21 mouse cellular contexts compared by ENCODE assay signal in the genomic region with DNA sequence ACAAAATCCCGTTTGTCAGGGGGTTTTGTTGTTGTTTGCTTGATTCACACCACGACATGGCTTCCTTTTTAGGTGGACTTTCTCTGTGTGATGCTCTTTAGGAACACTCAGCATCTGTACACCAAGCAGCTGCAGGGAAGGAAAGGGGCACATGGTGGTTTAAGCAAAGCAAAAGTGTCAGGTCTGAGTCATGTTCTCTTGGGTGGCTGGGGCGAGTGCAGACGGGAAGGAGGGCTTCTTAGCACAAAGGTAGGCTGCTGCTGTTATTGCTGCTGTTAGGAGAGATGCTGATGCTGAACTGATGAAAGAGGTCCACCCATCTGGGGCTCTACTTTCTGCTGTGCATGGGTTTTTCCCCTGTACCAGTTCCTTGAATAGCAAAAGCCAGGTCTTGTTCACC. TPM values are rescaled to one million over a fixed set of nuclear protein-coding genes. Genes with fewer than 3 reads are reported as not detected.
"Had no signal": no experiment of that assay in that cellular context is flagged by ENCODE, and none has a peak within 500 bp of the region (broad histone marks: within the 10 kb centered on the region; RNA-seq: fewer than 3 reads in every experiment).

No protein-coding gene starts in this region.

- H3K27ac ChIP-seq: liver, embryonic 15.5 days; lung, embryonic 15.5 days; macrophage; midbrain, embryonic 13.5 days; neural tube, embryonic 12.5 days; stomach, embryonic 15.5 days; stomach, postnatal 0 days had no signal

- H3K9me3 ChIP-seq: liver, embryonic 15.5 days; lung, embryonic 15.5 days; megakaryocyte, embryonic 14.5 days; midbrain, embryonic 13.5 days; neural tube, embryonic 12.5 days; stomach, embryonic 15.5 days had no signal

- H3K9ac ChIP-seq: liver, embryonic 15.5 days; liver, postnatal 0 days; lung, embryonic 15.5 days; midbrain, embryonic 13.5 days; neural tube, embryonic 12.5 days; stomach, embryonic 15.5 days had no signal

- H3K4me1 ChIP-seq: liver, embryonic 15.5 days; lung, embryonic 15.5 days; megakaryocyte, embryonic 14.5 days; neural tube, embryonic 12.5 days; stomach, embryonic 15.5 days had no signal

- H3K4me3 ChIP-seq: liver, embryonic 15.5 days; lung, embryonic 15.5 days; megakaryocyte, embryonic 14.5 days; midbrain, embryonic 13.5 days; neural tube, embryonic 12.5 days; stomach, embryonic 15.5 days had no signal

- ATAC-seq: liver, postnatal 0 days; lung, postnatal 0 days; midbrain, embryonic 13.5 days; midbrain, embryonic 16.5 days had no signal

- H3K36me3 ChIP-seq: liver, embryonic 15.5 days; lung, embryonic 15.5 days; midbrain, embryonic 13.5 days; neural tube, embryonic 12.5 days; stomach, embryonic 15.5 days had no signal

- H3K4me2 ChIP-seq: liver, embryonic 15.5 days; lung, embryonic 15.5 days; midbrain, embryonic 13.5 days; neural tube, embryonic 12.5 days; stomach, embryonic 15.5 days had no signal

- H3K27me3 ChIP-seq: liver, embryonic 15.5 days; lung, embryonic 15.5 days; megakaryocyte, embryonic 14.5 days; neural tube, embryonic 12.5 days; stomach, embryonic 15.5 days had no signal

- DNase-seq: liver, postnatal 0 days; lung, adult 2 months; lung, postnatal 14 days; lung, postnatal 36 days; right cerebral cortex, postnatal 14 days; thymus, adult 2 months; thymus, postnatal 25 days; thymus, postnatal 4 days had no signal

RNA-seq across cellular contexts. Expression of a gene that starts 21.1 kb away (rescaled TPM):
- total RNA-seq: megakaryocyte progenitor cell, adult 5-6 weeks; monocyte, adult 5-6 weeks; neutrophil, adult 5-6 weeks had no signal
- polyA plus RNA-seq: macrophage had no signal
